Mouse (Mus musculus): Measurements from ENCODE around the gene Tagap. TPM values are rescaled to one million over a fixed set of nuclear protein-coding genes. Genes with fewer than 3 reads are reported as not detected.
"Not testable (repeated sequence)": the region's sequence is repeated elsewhere in the genome, so short reads cannot be mapped to it uniquely, and the experiment has no call there.

Tagap gene
- total RNA-seq, 2 experiments from 2014 or later, result 21.8 to 23.3 TPM

- not testable (repeated sequence) for ATAC-seq (replicated peaks; ENCODE audit: poor library complexity, severe bottlenecking)
Observed at GRCm38 (mm10) chr17:7957242-7957641, 31.4 kb downstream of the Tagap start.

GRCm38 (mm10) chr17:7963333-7963732 is 37.5 kb downstream of the Tagap start:
- not testable (repeated sequence) for ATAC-seq (replicated peaks; ENCODE audit: poor library complexity, severe bottlenecking)

- ATAC-seq (replicated peaks; ENCODE audit: poor library complexity, severe bottlenecking), result not testable (repeated sequence)
Observed at GRCm38 (mm10) chr17:7964398-7964797, 38.6 kb downstream of the Tagap start.

GRCm38 (mm10) chr17:7968490-7968889 is 42.7 kb downstream of the Tagap start:
- not testable (repeated sequence) for ATAC-seq (replicated peaks; ENCODE audit: poor library complexity, severe bottlenecking)

- not testable (repeated sequence) for ATAC-seq (replicated peaks; ENCODE audit: poor library complexity, severe bottlenecking)
Observed at GRCm38 (mm10) chr17:7969782-7970181, 44.0 kb downstream of the Tagap start.

GRCm38 (mm10) chr17:7983484-7983883 is 57.7 kb downstream of the Tagap start:
- peak; percentile 76 for ATAC-seq (replicated peaks; ENCODE audit: poor library complexity, severe bottlenecking)

Other genes with a start within 250 kb of the Tagap start
- gene Fndc1, start 98.7 kb upstream of the Tagap start, total RNA-seq (2014; fragmentation: Nextera tagmentation), result not detected in 2 replicates
- gene Fndc1, start 98.7 kb upstream of the Tagap start, total RNA-seq (2017), result not detected in 2 replicates
- gene Rsph3a, start 19.6 kb downstream of the Tagap start, total RNA-seq (2014; fragmentation: Nextera tagmentation), result 14.5 and 28.2 TPM in 2 replicates
- gene Rsph3a, start 19.6 kb downstream of the Tagap start, total RNA-seq (2017), result 61.7 and 125 TPM in 2 replicates
- not detected in 2 replicates for gene Gm49673, start 221.8 kb downstream of the Tagap start, total RNA-seq (2014; fragmentation: Nextera tagmentation)
- gene Gm49673, start 221.8 kb downstream of the Tagap start, total RNA-seq (2017), result not detected in 2 replicates
- 71.8 and 74.2 TPM in 2 replicates for gene Rnaset2a, start 222.1 kb downstream of the Tagap start, total RNA-seq (2014; fragmentation: Nextera tagmentation)
- 57.8 and 62.4 TPM in 2 replicates for gene Rnaset2a, start 222.1 kb downstream of the Tagap start, total RNA-seq (2017)
- 34.3 and 38.7 TPM in 2 replicates for gene Fgfr1op, start 239.5 kb downstream of the Tagap start, total RNA-seq (2014; fragmentation: Nextera tagmentation)
- 49.2 and 53.3 TPM in 2 replicates for gene Fgfr1op, start 239.5 kb downstream of the Tagap start, total RNA-seq (2017)